Mouse (Mus musculus): ENCODE measurements around the gene Ccdc70. TPM values are rescaled to one million over a fixed set of nuclear protein-coding genes. Genes with fewer than 3 reads are reported as not detected.

Ccdc70 gene
- polyA plus RNA-seq, 1 experiment, result not detected

- no peaks in the 10 kb centered on the region for H3K36me3 ChIP-seq (ENCODE audit: control insufficient read depth, insufficient read depth)
- no peaks in the 10 kb centered on the region for H3K27me3 ChIP-seq (ENCODE audit: control insufficient read depth, insufficient read depth, insufficient read length)
- H3K4me3 ChIP-seq, result no peak overlapping the region
- H3ac ChIP-seq (ENCODE audit: control insufficient read depth, insufficient read length), result no peak overlapping the region
- TF ChIP-seq CEBPB (IDR thresholded peaks at IDR 0.05; ENCODE audit: insufficient read depth, poor library complexity, severe bottlenecking), result no peak
- TF ChIP-seq MYOG (IDR thresholded peaks at IDR 0.05; ENCODE audit: control insufficient read depth in 1 of 3, insufficient read depth in 1 of 3, insufficient read length in 2 of 3, low read depth in 2 of 3), result no peak
- TF ChIP-seq TCF3 (IDR thresholded peaks at IDR 0.05; ENCODE audit: insufficient read length, low read depth), result no peak
- no peak for TF ChIP-seq E2F4 (IDR thresholded peaks at IDR 0.05; ENCODE audit: insufficient read depth)
- TF ChIP-seq MYOD1 (IDR thresholded peaks at IDR 0.05; ENCODE audit: control insufficient read depth in 1 of 3, insufficient read length in 2 of 3, low read depth in 2 of 3), result no peak
- TF ChIP-seq POLR2AphosphoS2 (IDR thresholded peaks at IDR 0.05; ENCODE audit: insufficient read length, low read depth), result no peak
- no peak for TF ChIP-seq TCF12 (IDR thresholded peaks at IDR 0.05; ENCODE audit: insufficient read depth, poor library complexity, severe bottlenecking)
- TF ChIP-seq USF1 (IDR thresholded peaks at IDR 0.05; ENCODE audit: low read depth), result no peak
- TF ChIP-seq SRF (IDR thresholded peaks at IDR 0.05; ENCODE audit: control insufficient read depth, insufficient read length, low read depth), result no peak
- no peak for TF ChIP-seq POLR2A (IDR thresholded peaks at IDR 0.05; ENCODE audit: insufficient read length, low read depth)
- TF ChIP-seq REST (IDR thresholded peaks at IDR 0.05; ENCODE audit: insufficient read depth, insufficient read length), result no peak
- no peak for TF ChIP-seq MAX (IDR thresholded peaks at IDR 0.05; ENCODE audit: low read depth)
- H3K4me2 ChIP-seq (ENCODE audit: low read depth), result no peak overlapping the region
- H3K79me2 ChIP-seq (ENCODE audit: control insufficient read depth, insufficient read depth), result no peaks in the 10 kb centered on the region
Measured at GRCm38 (mm10) chr8:21966646-21967045, 2.9 kb upstream of the Ccdc70 start.

- Histone ChIP-seq H3K4me2 (ENCODE audit: low read depth) (no peak overlapping the region), H3K79me2 (ENCODE audit: control insufficient read depth, insufficient read depth) (no peaks in the 10 kb centered on the region), H3K4me3 (no peak overlapping the region), H3K27me3 (ENCODE audit: control insufficient read depth, insufficient read depth, insufficient read length) (no peaks in the 10 kb centered on the region), H3ac (ENCODE audit: control insufficient read depth, insufficient read length) (no peak overlapping the region), H3K36me3 (ENCODE audit: control insufficient read depth, insufficient read depth) (no peaks in the 10 kb centered on the region)
- TF ChIP-seq POLR2A (IDR thresholded peaks at IDR 0.05; ENCODE audit: insufficient read length, low read depth) (no peak), POLR2AphosphoS2 (IDR thresholded peaks at IDR 0.05; ENCODE audit: insufficient read length, low read depth) (no peak), REST (IDR thresholded peaks at IDR 0.05; ENCODE audit: insufficient read depth, insufficient read length) (no peak), MAX (IDR thresholded peaks at IDR 0.05; ENCODE audit: low read depth) (no peak), MYOD1 (IDR thresholded peaks at IDR 0.05; ENCODE audit: control insufficient read depth in 1 of 3, insufficient read length in 2 of 3, low read depth in 2 of 3) (no peak), CEBPB (IDR thresholded peaks at IDR 0.05; ENCODE audit: insufficient read depth, poor library complexity, severe bottlenecking) (no peak), SRF (IDR thresholded peaks at IDR 0.05; ENCODE audit: control insufficient read depth, insufficient read length, low read depth) (no peak), USF1 (IDR thresholded peaks at IDR 0.05; ENCODE audit: low read depth) (no peak), MYOG (IDR thresholded peaks at IDR 0.05; ENCODE audit: control insufficient read depth in 1 of 3, insufficient read depth in 1 of 3, insufficient read length in 2 of 3, low read depth in 2 of 3) (no peak), E2F4 (IDR thresholded peaks at IDR 0.05; ENCODE audit: insufficient read depth) (no peak), TCF3 (IDR thresholded peaks at IDR 0.05; ENCODE audit: insufficient read length, low read depth) (no peak)
Measured at GRCm38 (mm10) chr8:21978193-21978592, 8.6 kb downstream of the Ccdc70 start.

- no peaks in the 10 kb centered on the region for H3K79me2 ChIP-seq (ENCODE audit: control insufficient read depth, insufficient read depth)
- no peaks in the 10 kb centered on the region for H3K36me3 ChIP-seq (ENCODE audit: control insufficient read depth, insufficient read depth)
- no peaks in the 10 kb centered on the region for H3K27me3 ChIP-seq (ENCODE audit: control insufficient read depth, insufficient read depth, insufficient read length)
- no peak overlapping the region for H3K4me3 ChIP-seq
- TF ChIP-seq MAX (IDR thresholded peaks at IDR 0.05; ENCODE audit: low read depth) (no peak), MYOD1 (IDR thresholded peaks at IDR 0.05; ENCODE audit: control insufficient read depth in 1 of 3, insufficient read length in 2 of 3, low read depth in 2 of 3) (no peak), TCF12 (IDR thresholded peaks at IDR 0.05; ENCODE audit: insufficient read depth, poor library complexity, severe bottlenecking) (no peak), POLR2A (IDR thresholded peaks at IDR 0.05; ENCODE audit: insufficient read length, low read depth) (no peak), SRF (IDR thresholded peaks at IDR 0.05; ENCODE audit: control insufficient read depth, insufficient read length, low read depth) (no peak), E2F4 (IDR thresholded peaks at IDR 0.05; ENCODE audit: insufficient read depth) (no peak), CEBPB (IDR thresholded peaks at IDR 0.05; ENCODE audit: insufficient read depth, poor library complexity, severe bottlenecking) (no peak), POLR2AphosphoS2 (IDR thresholded peaks at IDR 0.05; ENCODE audit: insufficient read length, low read depth) (no peak), TCF3 (IDR thresholded peaks at IDR 0.05; ENCODE audit: insufficient read length, low read depth) (no peak), USF1 (IDR thresholded peaks at IDR 0.05; ENCODE audit: low read depth) (no peak), REST (IDR thresholded peaks at IDR 0.05; ENCODE audit: insufficient read depth, insufficient read length) (no peak), MYOG (IDR thresholded peaks at IDR 0.05; ENCODE audit: control insufficient read depth in 1 of 3, insufficient read depth in 1 of 3, insufficient read length in 2 of 3, low read depth in 2 of 3) (no peak)
- H3K4me2 ChIP-seq (ENCODE audit: low read depth), result no peak overlapping the region
- no peak overlapping the region for H3ac ChIP-seq (ENCODE audit: control insufficient read depth, insufficient read length)
Measured at GRCm38 (mm10) chr8:21981664-21982337, 12.2 kb downstream of the Ccdc70 start.

DNA sequence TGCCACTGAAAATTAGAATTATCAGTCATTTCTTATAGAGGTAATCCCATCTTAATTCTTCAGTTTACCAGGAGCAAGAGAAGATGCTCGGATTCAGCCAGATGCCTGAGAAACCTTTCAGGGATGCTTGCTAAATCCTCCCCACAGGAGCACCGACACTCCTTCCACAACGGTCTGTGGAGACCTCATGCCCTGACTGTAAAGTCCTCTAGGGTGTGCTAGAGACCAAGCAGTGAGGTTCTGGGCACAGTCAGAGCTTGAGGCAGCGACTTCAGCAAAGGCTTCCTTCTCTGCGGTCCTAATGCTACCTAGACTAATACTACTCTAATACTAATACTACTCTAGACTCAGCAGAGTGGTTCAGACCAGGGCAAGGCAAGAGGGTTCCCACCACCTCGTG is 22.6 kb downstream of the Ccdc70 start:
- Histone ChIP-seq H3K79me2 (ENCODE audit: control insufficient read depth, insufficient read depth) (no peaks in the 10 kb centered on the region), H3K4me2 (ENCODE audit: low read depth) (no peak overlapping the region), H3K36me3 (ENCODE audit: control insufficient read depth, insufficient read depth) (no peaks in the 10 kb centered on the region), H3K4me3 (no peak overlapping the region), H3ac (ENCODE audit: control insufficient read depth, insufficient read length) (no peak overlapping the region), H3K27me3 (ENCODE audit: control insufficient read depth, insufficient read depth, insufficient read length) (no peaks in the 10 kb centered on the region)
- TF ChIP-seq POLR2A (IDR thresholded peaks at IDR 0.05; ENCODE audit: insufficient read length, low read depth) (no peak), MAX (IDR thresholded peaks at IDR 0.05; ENCODE audit: low read depth) (no peak), USF1 (IDR thresholded peaks at IDR 0.05; ENCODE audit: low read depth) (no peak), CEBPB (IDR thresholded peaks at IDR 0.05; ENCODE audit: insufficient read depth, poor library complexity, severe bottlenecking) (no peak), E2F4 (IDR thresholded peaks at IDR 0.05; ENCODE audit: insufficient read depth) (no peak), REST (IDR thresholded peaks at IDR 0.05; ENCODE audit: insufficient read depth, insufficient read length) (no peak), MYOD1 (IDR thresholded peaks at IDR 0.05; ENCODE audit: control insufficient read depth in 1 of 3, insufficient read length in 2 of 3, low read depth in 2 of 3) (no peak), POLR2AphosphoS2 (IDR thresholded peaks at IDR 0.05; ENCODE audit: insufficient read length, low read depth) (no peak)

All from myocyte (in vitro differentiated cells).